Mouse (Mus musculus): ENCODE measurements around the gene C130050O18Rik.

The C130050O18Rik gene

DNA sequence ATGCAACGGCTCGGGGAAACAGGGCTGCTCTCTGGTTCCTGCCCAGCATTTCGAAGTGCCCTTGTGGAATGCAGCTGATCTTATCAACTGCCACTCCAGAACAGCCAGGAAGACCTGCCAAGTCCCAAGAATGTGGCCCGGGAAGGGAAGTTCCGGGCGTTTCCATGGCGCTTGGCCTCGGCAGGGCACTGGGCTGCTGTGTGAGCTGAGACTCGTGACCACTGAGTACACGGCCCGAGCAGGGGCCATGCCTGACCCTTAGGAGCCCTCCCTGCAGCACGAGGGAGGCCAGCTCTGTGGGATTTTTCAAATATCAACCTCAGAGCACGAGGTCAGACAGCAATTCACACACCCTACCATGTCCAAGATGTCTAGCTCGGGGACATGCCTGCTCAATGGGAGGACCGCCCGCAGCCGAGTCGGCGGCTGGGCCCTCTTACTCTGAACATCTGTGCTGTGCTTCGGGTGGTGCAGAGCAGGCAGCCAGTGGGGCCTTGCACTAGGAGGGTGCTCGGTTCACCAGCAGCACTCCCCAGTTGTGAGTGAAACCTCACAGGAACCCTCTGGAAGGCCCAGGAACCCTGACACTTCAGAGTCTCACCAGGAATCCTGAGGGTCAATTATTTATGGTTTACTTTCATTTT, 26.0 kb upstream of the C130050O18Rik start:
- in situ Hi-C loops (cut with MboI, MseI) = no loop called here

DNA sequence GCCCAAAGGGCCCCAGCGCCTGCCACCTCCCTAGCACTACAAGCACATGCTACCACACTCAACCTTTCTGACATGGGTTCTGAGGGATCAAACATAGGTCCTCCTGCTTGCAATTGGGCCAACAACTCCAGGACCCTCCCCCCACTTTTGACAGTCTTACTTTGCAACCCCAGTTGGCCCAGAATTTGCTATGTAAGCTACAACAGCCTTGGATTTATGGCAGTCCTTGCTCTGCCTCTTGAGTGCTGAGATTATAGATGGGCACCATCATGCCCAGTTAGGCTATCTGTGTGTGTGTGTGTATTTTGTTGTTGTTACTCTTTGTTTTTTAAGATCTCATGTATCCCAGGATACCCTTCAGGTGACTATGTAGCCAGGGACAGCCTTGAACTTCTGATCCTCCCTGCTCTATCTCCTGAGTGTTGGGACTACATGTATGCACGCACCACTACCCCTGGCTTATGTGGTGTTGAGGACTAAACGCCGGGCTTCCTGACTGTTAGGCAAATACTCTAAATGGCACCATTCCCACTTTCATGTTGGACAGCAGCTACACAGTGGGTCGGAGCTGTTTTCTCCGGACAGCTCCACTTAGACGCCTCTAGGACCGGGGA, 25.2 kb upstream of the C130050O18Rik start:
- in situ Hi-C loops (cut with MboI, MseI) = no loop called here

DNA sequence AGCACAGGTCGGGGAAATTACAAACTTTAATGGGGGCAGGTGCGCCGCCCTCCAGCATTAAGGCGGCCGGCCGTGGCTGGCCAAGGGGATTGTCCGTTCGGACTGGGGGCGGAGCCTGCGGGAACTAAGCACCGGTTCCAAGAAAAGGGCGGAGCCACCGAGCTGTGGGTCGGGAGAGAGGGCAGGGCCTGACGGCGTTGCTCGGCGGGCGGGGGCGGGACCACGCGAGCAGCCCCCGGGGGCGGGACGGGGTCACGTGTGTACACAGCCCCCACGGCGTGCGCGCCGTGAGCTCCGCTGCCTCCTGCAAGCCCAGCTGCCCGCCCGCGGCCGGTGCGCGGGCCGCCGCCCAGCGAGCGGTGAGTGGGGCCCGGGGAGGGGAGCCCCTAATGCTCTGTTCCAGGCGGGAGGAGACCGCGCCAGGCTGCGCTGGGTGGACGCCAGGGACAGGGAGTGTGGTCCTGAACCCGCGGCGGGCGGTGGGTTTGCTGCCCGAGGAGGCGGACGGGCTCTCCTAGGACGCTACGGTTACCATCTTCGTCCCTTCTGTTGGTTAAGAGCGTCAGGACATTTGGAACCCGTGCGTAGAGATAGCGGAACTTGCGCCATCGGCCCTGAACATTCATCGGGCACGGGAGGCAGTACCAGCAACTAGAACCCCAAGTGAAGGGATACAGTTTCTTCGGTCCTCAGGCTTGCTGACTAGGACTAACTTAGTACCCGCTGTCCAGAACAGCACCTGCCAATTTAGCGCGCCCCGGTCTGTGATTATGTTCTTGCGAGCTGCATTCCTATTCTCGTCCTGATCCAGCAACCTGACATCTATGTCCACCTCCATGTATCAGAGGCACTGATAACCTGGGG, 24.5 kb upstream of the C130050O18Rik start:
- in situ Hi-C loops (cut with MboI, MseI) = no loop called here

DNA sequence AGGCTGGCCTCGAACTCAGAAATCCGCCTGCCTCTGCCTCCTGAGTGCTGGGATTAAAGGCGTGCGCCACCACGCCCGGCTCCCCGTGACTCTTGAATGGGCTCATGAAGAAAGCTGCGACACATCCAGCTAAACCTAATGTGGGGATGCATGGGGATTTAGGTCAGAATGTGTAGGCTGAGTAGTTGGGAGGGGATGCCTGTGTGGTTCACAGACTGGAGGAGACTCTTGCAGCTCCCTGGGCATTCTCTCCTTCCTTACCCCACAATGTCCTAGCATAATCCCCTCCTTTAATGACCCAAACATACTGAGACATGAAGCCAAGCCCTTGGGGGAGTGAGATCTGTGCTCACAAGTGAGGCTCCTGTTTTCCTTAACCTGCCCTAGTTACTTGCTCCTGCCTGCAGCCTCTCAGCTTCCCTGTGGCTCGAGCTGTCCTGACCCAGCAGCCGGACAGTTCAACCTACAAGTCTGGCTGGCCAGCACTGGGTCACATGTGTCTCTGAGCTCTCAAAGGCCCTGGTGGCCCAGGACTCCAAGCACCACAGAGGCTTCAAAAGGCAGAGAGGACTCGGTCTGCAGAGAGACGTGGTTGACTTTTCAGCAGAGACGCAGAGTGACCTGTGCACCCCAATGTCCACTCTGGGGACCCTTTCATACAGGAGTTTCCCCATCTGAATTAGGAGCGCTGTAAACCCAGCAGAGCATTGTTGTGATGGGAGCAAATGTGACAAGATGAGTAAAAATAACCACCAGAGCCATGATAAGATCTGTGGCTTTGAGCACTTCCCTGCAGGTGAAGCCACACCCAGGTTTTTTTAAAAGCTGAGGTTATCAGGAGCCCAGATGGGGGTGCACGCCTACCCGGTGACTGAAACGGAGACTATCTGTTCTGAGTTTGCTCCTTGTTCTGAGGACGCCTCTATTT, 23.2 kb upstream of the C130050O18Rik start:
- in situ Hi-C loops (cut with MboI, MseI) = no loop called here

DNA sequence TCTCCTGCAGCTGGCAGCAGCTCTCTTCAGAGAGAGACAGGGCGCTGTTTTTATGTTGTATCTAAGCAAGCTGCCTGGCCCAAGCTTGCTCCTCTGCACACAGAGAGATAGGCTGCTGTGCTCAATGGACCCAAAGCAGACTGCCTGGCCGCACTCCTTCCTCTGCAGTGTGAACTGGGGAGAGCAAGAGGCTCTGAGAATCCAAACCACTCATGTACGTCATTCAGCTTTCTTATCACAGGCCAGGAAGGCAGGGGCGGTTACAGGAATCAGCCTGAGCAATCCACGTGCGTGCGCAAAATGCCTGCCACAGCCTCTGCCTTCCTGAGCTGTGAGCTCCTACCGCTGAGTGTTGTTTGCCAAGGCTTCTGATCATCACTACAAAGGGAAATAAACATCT, 22.3 kb upstream of the C130050O18Rik start:
- in situ Hi-C loops (cut with MboI, MseI) = no loop called here

DNA sequence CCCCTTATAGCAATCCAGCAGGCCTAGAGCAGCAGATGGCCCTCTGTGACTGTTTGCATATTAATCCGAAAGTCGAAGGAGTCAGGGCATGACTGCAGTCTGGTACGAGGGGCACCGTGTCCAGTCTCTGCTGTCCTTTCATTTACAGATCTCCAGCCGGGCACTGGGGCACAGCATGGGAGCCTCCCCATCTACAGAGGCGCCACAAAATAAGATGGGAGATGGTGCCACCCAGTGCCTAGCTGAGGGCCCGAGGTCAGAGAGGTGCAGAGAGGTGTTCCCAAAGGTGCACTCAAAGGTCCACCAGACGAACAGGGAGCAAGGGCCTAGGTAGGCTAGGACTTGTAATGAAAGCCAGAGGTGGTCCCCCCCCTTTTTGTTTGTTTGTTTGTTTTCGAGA, 21.8 kb upstream of the C130050O18Rik start:
- in situ Hi-C loops (cut with MboI, MseI) = no loop called here

DNA sequence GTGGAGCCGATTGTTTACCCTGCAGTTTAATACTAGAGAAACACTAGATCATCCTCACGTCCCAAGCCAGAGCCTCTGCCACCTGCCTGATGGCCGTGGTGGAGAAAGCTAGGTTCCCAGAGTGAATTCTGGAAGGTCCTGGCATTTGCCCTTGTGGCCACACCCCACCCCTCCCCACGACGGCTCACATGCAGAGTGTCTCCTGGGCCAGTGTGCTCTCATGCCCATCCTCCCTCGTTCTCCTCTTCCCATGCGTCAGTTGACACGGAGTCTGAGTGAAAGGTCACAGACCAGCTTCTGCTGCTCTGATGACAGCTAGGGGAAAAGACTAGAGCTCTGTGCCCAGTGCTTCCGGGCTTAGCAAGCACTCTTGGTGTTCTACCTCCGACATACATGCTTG, 20.5 kb upstream of the C130050O18Rik start:
- in situ Hi-C loops (cut with MboI, MseI) = no loop called here

DNA sequence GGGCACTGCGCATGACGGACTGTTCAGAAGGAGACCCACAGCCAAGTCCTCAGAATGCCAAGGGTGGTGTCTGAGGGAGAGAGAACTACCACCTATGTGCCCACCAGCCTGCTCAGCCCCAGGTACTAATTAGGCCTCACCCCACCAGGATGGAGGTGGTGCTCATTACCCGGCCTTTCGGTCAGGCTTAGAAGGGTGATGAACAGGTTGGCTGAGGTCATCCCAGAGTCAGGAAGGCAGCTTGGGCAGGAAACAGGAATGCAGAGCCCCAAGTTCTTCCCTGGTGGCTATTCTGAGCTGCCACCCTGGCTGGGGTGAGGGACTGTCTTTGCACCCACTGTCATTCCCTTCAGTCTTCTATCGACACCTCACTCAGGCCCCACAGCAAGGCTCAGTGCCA, 19.0 kb upstream of the C130050O18Rik start:
- in situ Hi-C loops (cut with MboI, MseI) = no loop called here

DNA sequence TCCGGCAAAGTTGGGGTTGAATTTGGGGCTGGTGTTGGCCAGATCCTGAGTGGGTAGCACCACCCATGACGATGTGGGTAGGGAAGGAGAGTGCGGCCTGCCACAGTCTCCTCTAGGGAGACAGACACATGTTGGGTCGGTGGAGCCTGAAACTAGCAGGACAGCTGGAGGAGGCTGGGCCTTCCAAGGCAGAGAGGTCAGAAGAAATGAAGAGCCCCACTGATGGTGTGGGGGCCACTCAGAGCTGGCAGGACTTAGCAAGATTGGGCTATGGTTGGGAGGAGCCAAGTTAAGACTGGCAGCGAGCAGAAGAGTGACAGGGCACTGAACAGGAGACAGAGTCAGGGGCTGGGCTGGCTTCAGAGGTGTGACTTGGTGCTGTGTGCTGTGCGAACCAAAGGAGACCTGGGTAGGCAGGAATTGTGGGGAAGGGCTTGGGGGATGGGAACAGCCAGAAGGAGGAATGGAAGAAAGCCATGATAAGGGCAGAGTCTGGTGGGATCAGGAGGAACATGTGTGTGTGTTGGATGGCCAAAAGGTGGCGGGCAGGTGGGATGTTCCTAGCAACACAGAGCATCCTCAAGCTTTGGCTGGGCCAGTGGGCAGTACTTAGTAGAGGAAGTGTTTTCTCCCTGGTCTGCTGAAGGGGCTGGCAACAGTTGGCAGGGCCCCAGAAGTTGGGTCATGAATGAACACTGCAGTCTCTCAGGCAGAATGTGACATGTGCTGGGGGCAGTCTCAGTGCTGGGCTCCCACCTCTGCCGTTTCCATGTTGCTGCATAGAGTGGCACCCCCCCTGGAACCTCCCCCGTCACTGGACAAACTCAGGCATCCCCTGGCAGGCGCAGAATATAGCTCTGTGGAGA, 17.5 kb upstream of the C130050O18Rik start:
- in situ Hi-C loops (cut with MboI, MseI) = no loop called here

DNA sequence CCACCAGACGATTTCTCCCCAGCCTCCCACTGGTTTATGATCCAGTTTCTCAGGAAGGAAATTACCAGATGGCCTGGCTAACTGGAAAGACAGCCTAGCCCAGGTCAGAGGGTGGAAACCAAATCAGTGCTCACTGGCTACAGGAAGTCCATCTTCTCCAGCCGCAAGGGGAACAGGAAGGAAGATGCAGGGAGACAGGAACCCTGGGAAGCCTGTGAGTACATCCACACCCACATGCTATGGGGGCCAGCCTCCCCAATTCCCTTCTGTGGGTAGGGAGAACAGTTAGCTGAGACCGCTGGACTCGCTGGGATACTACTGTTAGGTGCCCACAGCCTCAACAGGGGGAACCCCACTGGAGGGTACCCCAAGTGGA, 16.9 kb upstream of the C130050O18Rik start:
- in situ Hi-C loops (cut with MboI, MseI) = no loop called here

DNA sequence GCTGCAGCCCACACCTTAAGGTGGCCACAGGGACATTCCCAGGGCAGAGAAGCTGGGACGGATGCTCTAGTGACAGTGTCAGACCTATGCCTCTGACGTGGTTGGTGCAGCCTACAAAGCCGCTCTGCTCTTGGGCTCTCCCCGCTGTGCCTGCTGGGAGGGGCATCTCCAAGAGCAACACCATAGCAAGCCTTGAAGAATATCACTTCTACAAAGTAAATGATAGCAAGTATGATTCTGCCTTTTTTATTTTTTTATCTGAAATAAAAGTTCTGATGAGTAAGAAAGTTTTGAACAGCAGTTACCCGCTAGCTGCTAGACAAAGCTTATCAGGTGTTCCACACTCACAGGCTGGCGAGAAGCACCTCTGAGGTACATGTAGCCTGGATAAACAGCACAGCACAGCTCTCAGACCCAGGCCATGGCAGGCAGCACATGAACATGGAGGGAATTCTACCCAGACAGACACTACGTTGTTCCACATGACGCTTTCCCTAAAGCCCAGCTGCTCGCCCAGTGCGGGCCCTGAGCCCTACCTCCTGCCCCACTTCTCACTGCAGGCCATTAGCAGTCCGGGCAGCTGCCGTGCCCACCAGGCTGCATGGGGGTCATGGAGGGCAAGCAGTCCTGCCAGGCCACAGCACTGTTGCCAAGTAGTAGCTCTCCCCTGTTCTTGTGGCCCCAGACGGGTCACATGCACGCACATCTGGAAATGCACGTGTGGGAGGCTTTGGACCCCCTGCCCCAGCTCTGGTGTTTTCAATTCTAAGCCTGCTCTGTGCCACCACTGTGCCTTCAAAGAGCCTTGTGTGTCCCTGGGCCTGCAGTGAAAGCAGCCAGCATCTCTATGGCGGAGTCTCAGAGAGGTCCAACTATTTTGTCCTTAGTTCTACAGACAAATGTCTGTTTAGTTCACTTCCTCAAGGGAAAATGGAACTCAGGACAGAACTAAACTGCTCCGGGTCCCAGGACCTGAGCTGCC, 16.1 kb upstream of the C130050O18Rik start:
- in situ Hi-C loops (cut with MboI, MseI) = no loop called here

DNA sequence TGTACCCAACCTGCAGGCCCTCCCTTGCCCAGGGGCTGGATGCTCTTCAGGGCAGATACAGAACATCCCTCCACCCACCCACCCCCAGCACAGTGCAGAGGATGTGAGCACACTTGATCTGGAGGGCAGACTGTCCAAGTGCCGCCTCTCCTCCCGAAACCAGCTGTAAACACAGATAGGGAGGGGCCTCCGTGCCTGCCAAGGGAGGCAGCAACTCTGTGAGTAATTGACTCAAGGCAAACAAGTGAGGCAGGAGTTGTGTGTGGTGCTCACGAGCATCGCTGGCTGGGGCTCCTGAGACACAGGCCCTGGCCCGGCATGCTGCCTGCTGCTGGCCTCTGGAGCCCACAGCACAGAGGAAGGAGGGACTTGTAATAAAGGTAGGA, 15.4 kb upstream of the C130050O18Rik start:
- in situ Hi-C loops (cut with MboI, MseI) = loop anchor here in 1 of 2 experiments (10.0 kb wide), 1 partner anchor 1435 kb away; no protein-coding TSS in a partner anchor

DNA sequence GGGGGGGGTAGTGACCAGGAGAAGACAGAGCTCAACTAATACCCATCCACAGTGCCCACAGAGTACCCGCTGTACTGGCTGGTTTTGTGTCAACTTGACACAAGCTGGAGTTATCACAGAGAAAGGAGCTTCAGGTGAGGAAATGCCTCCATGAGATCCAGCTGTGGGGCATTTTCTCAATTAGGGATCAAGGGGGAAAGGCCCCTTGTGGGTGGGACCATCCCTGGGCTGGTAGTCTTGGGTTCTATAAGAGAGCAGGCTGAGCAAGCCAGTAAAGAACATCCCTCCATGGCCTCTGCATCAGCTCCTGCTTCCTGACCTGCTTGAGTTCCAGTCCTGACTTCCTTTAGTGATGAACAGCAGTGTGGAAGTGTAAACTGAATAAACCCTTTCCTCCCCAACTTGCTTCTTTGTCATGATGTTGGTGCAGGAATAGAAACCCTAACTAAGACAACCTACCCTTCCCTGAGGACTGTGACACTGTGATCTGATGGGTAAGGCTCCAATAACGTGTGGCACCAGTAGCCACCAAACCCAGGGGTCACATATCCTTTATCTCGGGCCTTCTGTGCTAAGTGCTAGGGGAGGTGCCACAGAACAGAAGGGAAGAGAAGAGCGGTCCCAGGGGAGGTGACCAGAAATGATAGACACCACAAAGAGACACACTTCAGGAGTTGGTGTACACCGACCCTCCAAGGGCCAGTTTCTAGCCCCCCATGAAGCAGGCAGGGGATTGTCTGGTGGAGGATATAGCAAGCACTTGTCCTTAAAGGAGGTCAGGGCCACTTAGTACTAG, 14.6 kb upstream of the C130050O18Rik start:
- in situ Hi-C loops (cut with MboI, MseI) = loop anchor here in 1 of 2 experiments (10.0 kb wide), 1 partner anchor 1434 kb away; no protein-coding TSS in a partner anchor

DNA sequence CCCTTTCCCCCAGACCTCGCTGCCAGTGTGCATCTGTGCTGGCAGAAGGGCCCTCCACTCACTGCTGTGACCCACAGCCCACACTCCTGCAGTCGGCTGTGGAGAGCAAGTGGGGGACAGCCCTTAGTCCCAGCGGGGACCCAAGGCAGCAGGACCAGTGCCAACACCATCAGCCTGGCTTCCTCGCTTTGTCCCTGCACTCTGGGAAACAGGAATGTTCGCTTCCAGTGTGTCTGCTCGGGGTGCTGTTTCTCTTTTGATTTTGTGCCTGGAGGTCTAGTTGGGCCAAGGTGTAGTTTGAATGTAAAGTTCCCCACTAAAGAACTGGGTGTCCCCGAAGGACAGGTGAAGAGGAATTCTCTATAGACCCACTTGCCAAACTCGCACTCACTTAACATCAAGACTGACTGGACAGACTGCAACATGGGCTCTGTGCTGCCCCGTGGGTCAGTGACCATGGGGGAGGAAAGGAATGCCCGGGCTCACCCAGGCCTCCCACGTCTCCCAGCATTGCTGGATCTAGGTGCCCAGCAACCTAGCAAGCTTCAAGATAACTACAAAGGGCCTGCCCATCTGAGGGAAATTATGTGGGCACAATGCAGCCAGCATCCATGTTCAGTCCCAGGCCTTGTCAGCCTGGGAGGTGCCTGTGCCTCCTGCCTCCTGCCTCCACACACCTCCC, 13.6 kb upstream of the C130050O18Rik start:
- in situ Hi-C loops (cut with MboI, MseI) = loop anchor here in 1 of 2 experiments (10.0 kb wide), 1 partner anchor 1433 kb away; no protein-coding TSS in a partner anchor

DNA sequence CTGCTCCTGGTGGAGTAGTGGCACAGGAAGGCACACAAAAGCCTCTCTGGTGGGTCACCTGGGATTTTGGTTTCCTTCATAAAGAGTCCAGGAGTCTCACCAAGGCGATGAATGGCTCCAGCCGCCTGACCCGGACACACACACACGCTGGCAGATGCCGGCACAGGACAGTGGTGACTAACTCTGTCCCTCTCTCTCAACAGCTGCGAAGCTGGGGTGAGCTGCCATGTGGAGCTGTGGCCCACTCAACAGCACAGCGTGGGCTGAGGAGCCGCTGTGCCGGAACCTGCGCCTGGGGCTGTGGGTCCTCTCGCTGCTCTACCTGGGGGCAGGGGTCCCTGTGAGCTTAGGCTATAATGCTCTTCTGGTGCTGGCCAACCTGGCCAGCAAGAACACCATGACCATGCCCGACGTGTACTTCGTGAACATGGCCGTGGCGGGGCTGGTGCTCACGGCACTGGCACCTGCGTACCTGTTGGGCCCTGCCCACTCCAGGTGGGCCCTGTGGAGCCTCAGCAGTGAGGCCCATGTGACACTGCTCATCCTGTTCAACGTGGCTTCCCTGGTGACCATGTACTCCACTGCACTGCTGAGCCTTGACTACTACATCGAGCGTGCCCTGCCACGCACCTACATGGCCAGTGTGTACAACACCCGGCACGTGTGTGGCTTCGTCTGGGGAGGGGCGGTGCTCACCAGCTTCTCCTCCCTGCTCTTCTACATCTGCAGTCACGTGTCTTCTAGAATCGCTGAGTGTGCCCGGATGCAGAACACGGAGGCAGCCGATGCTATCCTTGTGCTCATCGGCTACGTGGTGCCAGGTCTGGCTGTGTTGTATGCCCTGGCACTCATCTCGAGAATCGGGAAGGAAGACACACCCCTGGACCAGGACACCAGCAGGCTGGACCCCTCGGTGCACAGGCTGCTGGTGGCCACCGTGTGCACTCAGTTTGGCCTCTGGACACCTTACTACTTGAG, 12.6 kb upstream of the C130050O18Rik start:
- in situ Hi-C loops (cut with MboI, MseI) = loop anchor here in 1 of 2 experiments (10.0 kb wide), 1 partner anchor 1432 kb away; no protein-coding TSS in a partner anchor

DNA sequence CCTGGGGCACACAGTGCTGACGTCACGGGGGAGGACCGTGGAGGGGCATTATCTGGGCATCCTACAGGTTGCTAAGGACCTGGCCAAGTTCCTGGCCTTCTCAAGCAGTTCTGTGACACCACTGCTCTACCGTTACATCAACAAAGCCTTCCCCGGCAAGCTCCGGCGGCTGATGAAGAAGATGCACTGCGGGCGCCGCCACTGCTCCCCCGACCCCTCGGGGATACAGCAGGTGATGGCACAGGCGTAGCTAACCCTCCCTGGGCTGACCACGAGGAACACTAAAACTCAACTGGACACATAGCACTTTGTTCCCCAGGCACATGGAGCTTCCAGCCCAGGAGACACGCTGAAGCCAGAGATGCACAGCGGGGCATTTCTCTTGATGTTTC, 11.9 kb upstream of the C130050O18Rik start:
- in situ Hi-C loops (cut with MboI, MseI) = loop anchor here in 1 of 2 experiments (10.0 kb wide), 1 partner anchor 1432 kb away; no protein-coding TSS in a partner anchor

Measured in T-helper 17 cell (primary cell).